16 mouse cellular contexts compared by ENCODE assay signal in genomic region chr9:116276141-116276540, GRCm38 (mm10).
DNase-seq lines count a peak whose midpoint lies in the region; ATAC-seq and TF ChIP-seq lines count a peak whose summit lies in the region.
"Had no signal": no experiment of that assay in that cellular context is flagged by ENCODE, and none has a peak within 500 bp of the region (broad histone marks: within the 10 kb centered on the region; RNA-seq: fewer than 3 reads in every experiment).

No protein-coding gene starts in this region.

- H3K9ac ChIP-seq in heart, adult 2 months (ENCODE audit: low read depth, low read length): no peak overlapping the region
- H3K9ac ChIP-seq in heart, embryonic 12.5 days: no peak overlapping the region
- H3K9ac ChIP-seq: forebrain, postnatal 0 days; midbrain, embryonic 13.5 days; stomach, embryonic 15.5 days had no signal

- H3K79me2 ChIP-seq in heart, adult 2 months (replicated peaks; ENCODE audit: control insufficient read depth, insufficient read depth, low read length): no peaks in the 10 kb centered on the region

- no peak for TF ChIP-seq EP300 in heart, adult 2 months (IDR thresholded peaks at IDR 0.05; ENCODE audit: insufficient read depth, low read depth, low read length)

- no peaks in the 10 kb centered on the region for H3K27me3 ChIP-seq in heart, adult 2 months (ENCODE audit: control insufficient read depth, insufficient read depth, low read length)
- no peaks in the 10 kb centered on the region for H3K27me3 ChIP-seq in heart, embryonic 12.5 days (replicated peaks)
- H3K27me3 ChIP-seq: midbrain, embryonic 13.5 days; stomach, embryonic 15.5 days had no signal

- ATAC-seq in heart, embryonic 12.5 days (ENCODE audit: insufficient number of reproducible peaks, low FRiP score): no peak
- ATAC-seq: forebrain, postnatal 0 days; midbrain, embryonic 13.5 days had no signal

- no peak overlapping the region for H3K4me3 ChIP-seq in heart, adult 2 months
- no peak overlapping the region for H3K4me3 ChIP-seq in heart, embryonic 12.5 days
- H3K4me3 ChIP-seq in left cerebral cortex, adult 2 months: no peak overlapping the region
- H3K4me3 ChIP-seq: forebrain, embryonic 10.5 days; hindbrain, embryonic 10.5 days; midbrain, embryonic 13.5 days; stomach, embryonic 15.5 days had no signal

- DNase-seq in heart, adult 2 months: peak; percentile 51 to 56
- DNase-seq in adrenal gland, adult 2 months: peak; percentile 58
- DNase-seq in adrenal gland, postnatal 14 days: peak; percentile 66
- peak; percentile 23 to 53 for DNase-seq in gastrocnemius, postnatal 36 days
- DNase-seq in left cerebral cortex, adult 2 months (ENCODE audit: extremely low spot score in 1 of 2, low spot score in 2 of 2): no peak
- no peak for DNase-seq in spleen, postnatal 4 days (ENCODE audit: low spot score in 2 of 2)
- DNase-seq: cerebellum, adult 8-10 months; forebrain, postnatal 0 days; kidney, adult 11 months; lung, postnatal 10 days; thymus, adult 2 months had no signal

- no peak overlapping the region for H3K4me2 ChIP-seq in heart, embryonic 12.5 days
- H3K4me2 ChIP-seq: midbrain, embryonic 13.5 days; stomach, embryonic 15.5 days had no signal

- 45% methylated on average over 2 of the region's 2 CpGs for WGBS in heart, adult 2 months
- 72% methylated on average over 2 of the region's 2 CpGs for WGBS in heart, embryonic 12.5 days

- TF ChIP-seq POLR2A in heart, adult 2 months (IDR thresholded peaks at IDR 0.05; ENCODE audit: insufficient read depth, low read depth, low read length): no peak

- H3K9me3 ChIP-seq in heart, embryonic 12.5 days (replicated peaks): no peaks in the 10 kb centered on the region
- H3K9me3 ChIP-seq: forebrain, embryonic 10.5 days; hindbrain, embryonic 10.5 days; midbrain, embryonic 13.5 days; stomach, embryonic 15.5 days had no signal

- H3K27ac ChIP-seq in heart, adult 2 months: no peak overlapping the region
- no peak overlapping the region for H3K27ac ChIP-seq in heart, embryonic 12.5 days (ENCODE audit: poor library complexity, severe bottlenecking)
- no peak overlapping the region for H3K27ac ChIP-seq in left cerebral cortex, adult 2 months
- H3K27ac ChIP-seq: forebrain, embryonic 10.5 days; hindbrain, embryonic 10.5 days; midbrain, embryonic 13.5 days; stomach, embryonic 15.5 days had no signal

- no peaks in the 10 kb centered on the region for H3K36me3 ChIP-seq in heart, adult 2 months (ENCODE audit: control insufficient read depth, insufficient read depth, low read length)
- H3K36me3 ChIP-seq in heart, embryonic 12.5 days: no peaks in the 10 kb centered on the region
- H3K36me3 ChIP-seq: forebrain, embryonic 10.5 days; hindbrain, embryonic 10.5 days; midbrain, embryonic 13.5 days; stomach, embryonic 15.5 days had no signal

- TF ChIP-seq CTCF in heart, adult 2 months (IDR thresholded peaks at IDR 0.05): no peak
- TF ChIP-seq CTCF in left cerebral cortex, adult 2 months (IDR thresholded peaks at IDR 0.05): no peak

- H3K4me1 ChIP-seq in heart, adult 2 months (ENCODE audit: control insufficient read depth, insufficient read depth, low read length): peaks cover 5% of the 10 kb centered on the region
- H3K4me1 ChIP-seq in heart, embryonic 12.5 days (replicated peaks): peaks cover 2% of the 10 kb centered on the region
- H3K4me1 ChIP-seq: forebrain, embryonic 10.5 days; hindbrain, embryonic 10.5 days; midbrain, embryonic 13.5 days; stomach, embryonic 15.5 days had no signal

- intact Hi-C loops in heart, adult 2 months (cut with DNase I): no loop called here
- intact Hi-C loops in gastrocnemius, postnatal 36 days (cut with DNase I): no loop called here
- intact Hi-C loops in left cerebral cortex, adult 2 months (cut with DNase I): no loop called here

Comparison
In these comparisons a context has a peak if more than half of its experiments do, and no peak if none do; other contexts are left out.
1. DNase-seq: peak in heart, adult 2 months (2 of 2), adrenal gland, adult 2 months (single experiment), adrenal gland, postnatal 14 days (single experiment) and gastrocnemius, postnatal 36 days (2 of 2); none in left cerebral cortex, adult 2 months (0 of 2) and spleen, postnatal 4 days (0 of 2).